Mouse (Mus musculus) liver, embryonic 14.5 days (tissue): ENCODE results near the gene Zbtb44. TPM values are rescaled to one million over a fixed set of nuclear protein-coding genes. Genes with fewer than 3 reads are reported as not detected.

Experiments
- ATAC-seq: fragments of 200-750 bp; cut with Nextera tagmentation; 2 replicates; pipeline ENCODE4 v1.8.0; 2017; ENCODE audit warnings: moderate number of reproducible peaks, mild to moderate bottlenecking, moderate library complexity; ENCODE audit not compliant: insufficient read depth
- DNase-seq, 3 experiments: peaks; one replicate each; pipeline ENCODE4 v3.0.0-alpha.2; 2012 to 2013; ENCODE audit warnings: low read depth in 3 of 3, low spot score in 3 of 3
- H3K27ac ChIP-seq: fragments of 300-500 bp; sonication (generic); 2 replicates; pipeline ENCODE4 v1.5.1; 2014; ENCODE audit warnings: moderate library complexity, mild to moderate bottlenecking, control low read depth, inconsistent platforms
- H3K27me3 ChIP-seq: fragments of 300-500 bp; sonication (generic); 2 replicates; pipeline ENCODE4 v1.6.1; 2014; ENCODE audit warnings: mild to moderate bottlenecking, low read length, moderate library complexity; ENCODE audit not compliant: control insufficient read depth, insufficient read depth
- H3K36me3 ChIP-seq: fragments of 300-500 bp; sonication (generic); replicated peaks from 2 replicates; pipeline ENCODE4 v1.6.1; 2014; ENCODE audit warnings: low read depth; ENCODE audit not compliant: control insufficient read depth, insufficient read depth
- H3K4me1 ChIP-seq, 2 experiments: fragments of 200-500 bp in 1 of 2; fragments of 300-500 bp in 1 of 2; sonication (generic) in 1 of 2; replicated peaks; 2 replicates each; pipeline ENCODE4 v1.6.1; 2012 to 2014; ENCODE audit warnings: antibody characterized with exemption in 1 of 2, inconsistent platforms in 1 of 2, low read length in 1 of 2; ENCODE audit not compliant: control insufficient read depth in 2 of 2, insufficient read depth in 2 of 2
- H3K4me2 ChIP-seq: fragments of 300-500 bp; sonication (generic); 2 replicates; pipeline ENCODE4 v1.6.1; 2014; ENCODE audit warnings: low read depth, mild to moderate bottlenecking, control low read depth, moderate library complexity
- H3K4me3 ChIP-seq, 2 experiments: fragments of 200-500 bp in 1 of 2; fragments of 300-500 bp in 1 of 2; sonication (generic) in 1 of 2; 2 replicates each; pipeline ENCODE4 v1.5.1; 2012 to 2014; ENCODE audit warnings: low read depth in 2 of 2, low read length in 2 of 2, mild to moderate bottlenecking in 2 of 2, control low read depth in 1 of 2, inconsistent platforms in 1 of 2, moderate library complexity in 1 of 2; ENCODE audit not compliant: insufficient read depth in 1 of 2
- H3K9ac ChIP-seq: fragments of 300-500 bp; sonication (generic); replicated peaks from 2 replicates; pipeline ENCODE4 v1.6.1; 2014; ENCODE audit warnings: mild to moderate bottlenecking, control low read depth, moderate library complexity
- H3K9me3 ChIP-seq: fragments of 300-500 bp; sonication (generic); 2 replicates; pipeline ENCODE4 v1.6.1; 2016; ENCODE audit warnings: low read length, mixed read lengths; ENCODE audit not compliant: control insufficient read depth
- CTCF ChIP-seq: IDR thresholded peaks from 2 replicates; pipeline ENCODE4 v1.5.1; 2016; ENCODE audit warnings: antibody characterized with exemption, low read depth, control low read depth
- EP300 ChIP-seq: IDR thresholded peaks from 2 replicates; pipeline ENCODE4 v1.6.1; 2016; ENCODE audit warnings: antibody characterized with exemption, low read depth
- WGBS: fragments of 180-500 bp; shearing (Covaris S2); extraction: QIAGEN DNeasy Blood & Tissue Kit; methylation state at CpG from one replicate; pipeline ENCODE4 v1.1.7; 2014; ENCODE audit not compliant: insufficient replicate concordance; 5-methylcytosine and 5-hydroxymethylcytosine counted together
- polyA plus RNA-seq, 2 experiments: library from polyadenylated mRNA; depleted of rRNA in 1 of 2; stranded (reverse) in 1 of 2; unstranded in 1 of 2; fragments of >200 nt; fragmentation: Nextera tagmentation in 1 of 2; extraction: Ambion mirVana in 1 of 2; gene quantifications; 2 replicates each; pipeline versions ENCODE4 v1.2.1 to v1.2.3; 2012 to 2014

Zbtb44 gene
- polyA plus RNA-seq, 2 experiments: 4.0 to 6.3 TPM

DNA sequence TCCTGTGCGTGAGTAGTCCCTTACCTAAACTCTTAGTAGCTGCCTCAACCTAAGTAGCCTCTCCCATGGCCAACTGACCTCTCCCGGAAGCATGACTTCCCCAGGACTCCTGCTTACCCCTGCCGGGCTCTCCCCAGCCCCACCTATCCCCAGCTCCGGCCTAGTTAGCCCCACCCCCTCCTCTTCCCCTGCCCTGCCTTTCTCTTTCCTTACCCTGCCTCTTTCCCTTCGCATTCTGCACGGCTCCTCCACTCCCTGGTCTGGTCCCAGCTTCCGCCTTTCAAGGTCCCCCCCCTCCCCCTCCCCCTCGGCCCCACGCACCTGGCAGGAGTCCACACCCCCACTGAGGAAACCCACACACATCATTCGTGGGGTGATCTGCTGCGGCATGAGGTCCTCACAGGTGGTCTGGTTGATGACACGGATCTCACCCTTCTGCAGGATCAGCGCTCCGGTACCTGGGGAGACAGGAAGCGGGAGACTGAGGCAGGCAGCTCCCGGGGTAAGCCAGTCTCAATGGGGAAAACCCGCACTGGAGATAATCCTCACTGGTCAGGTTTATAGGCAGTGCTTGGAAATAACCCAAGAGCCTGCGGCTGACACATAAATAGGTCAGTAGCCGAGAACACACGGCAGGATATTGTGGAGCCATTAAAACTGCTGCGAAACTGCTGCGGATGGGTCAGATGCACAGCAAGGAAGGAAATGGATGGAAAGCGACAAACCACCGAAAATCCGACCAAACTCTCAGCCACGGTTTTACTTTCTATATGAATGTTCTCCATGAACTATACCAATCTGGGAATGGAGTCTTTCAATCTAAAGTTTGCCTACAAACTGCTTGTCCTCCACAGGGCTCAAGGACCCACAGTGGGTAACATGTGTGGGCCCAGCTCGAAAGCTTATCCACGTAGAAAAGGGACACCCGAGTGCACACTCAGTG is 59.9 kb downstream of the Zbtb44 start:
- DNase-seq (no peak), ATAC-seq (no peak)
- TF ChIP-seq CTCF (no peak), EP300 (no peak)
- Histone ChIP-seq H3K4me1 (no peaks in the 10 kb centered on the region), H3K27ac (no peak overlapping the region), H3K27me3 (no peaks in the 10 kb centered on the region), H3K4me2 (no peak overlapping the region), H3K4me3 (no peak overlapping the region), H3K9me3 (no peaks in the 10 kb centered on the region), H3K9ac (no peak overlapping the region), H3K36me3 (no peaks in the 10 kb centered on the region)
- 56% methylated on average over 29 of the region's 29 CpGs for WGBS

GRCm38 (mm10) chr9:31091162-31091581 is 60.7 kb downstream of the Zbtb44 start:
- ATAC-seq: no peak
- H3K4me2 ChIP-seq: no peak overlapping the region
- TF ChIP-seq CTCF: no peak
- TF ChIP-seq EP300: no peak
- no peak overlapping the region for H3K27ac ChIP-seq
- no peak overlapping the region for H3K4me3 ChIP-seq
- H3K4me1 ChIP-seq: no peaks in the 10 kb centered on the region
- H3K9me3 ChIP-seq: no peaks in the 10 kb centered on the region
- no peaks in the 10 kb centered on the region for H3K36me3 ChIP-seq
- no peaks in the 10 kb centered on the region for H3K27me3 ChIP-seq
- WGBS: 71% methylated on average over 10 of the region's 10 CpGs
- H3K9ac ChIP-seq: no peak overlapping the region
- DNase-seq: no peak

DNA sequence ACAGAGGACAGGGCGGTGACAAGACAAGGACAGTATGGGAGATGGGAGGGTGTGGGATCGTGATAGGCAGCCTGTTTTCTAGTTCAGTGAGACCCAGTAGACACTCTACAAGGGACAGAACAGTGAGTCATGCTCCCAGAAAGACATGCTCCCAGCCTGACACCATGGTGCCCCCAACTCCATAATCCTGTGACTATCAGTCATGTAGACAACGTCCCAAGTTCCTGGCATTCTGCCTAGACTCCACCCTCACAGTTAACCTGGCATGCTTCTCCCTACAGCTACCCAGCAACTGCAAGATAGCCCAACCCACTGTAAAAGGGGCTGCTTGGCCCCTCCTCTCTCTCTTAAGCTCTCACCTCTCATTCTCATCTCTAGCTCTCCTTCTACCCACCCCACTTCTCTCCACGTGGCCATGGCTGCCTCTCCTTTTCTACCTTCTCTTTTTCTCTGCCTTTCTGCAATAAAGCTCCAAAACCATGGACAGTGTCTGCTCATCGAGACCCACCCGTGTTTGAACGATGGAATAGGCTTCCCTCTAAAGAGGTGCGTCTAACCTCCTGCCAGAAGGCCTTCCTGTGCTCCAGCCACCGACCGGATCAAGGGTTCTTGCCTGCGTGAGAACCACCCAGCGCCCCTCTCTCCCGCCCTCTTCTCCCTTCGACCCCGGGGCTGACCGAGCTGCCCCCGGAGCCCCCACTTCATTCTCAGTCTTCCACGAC is 61.8 kb downstream of the Zbtb44 start:
- Histone ChIP-seq H3K4me1 (no peaks in the 10 kb centered on the region), H3K27me3 (no peaks in the 10 kb centered on the region), H3K4me3 (no peak overlapping the region), H3K9me3 (no peaks in the 10 kb centered on the region), H3K4me2 (no peak overlapping the region), H3K36me3 (no peaks in the 10 kb centered on the region), H3K9ac (no peak overlapping the region), H3K27ac (no peak overlapping the region)
- no peak for ATAC-seq
- TF ChIP-seq EP300 (no peak), CTCF (no peak)
- 68% methylated on average over 18 of the region's 18 CpGs for WGBS
- no peak for DNase-seq

DNA sequence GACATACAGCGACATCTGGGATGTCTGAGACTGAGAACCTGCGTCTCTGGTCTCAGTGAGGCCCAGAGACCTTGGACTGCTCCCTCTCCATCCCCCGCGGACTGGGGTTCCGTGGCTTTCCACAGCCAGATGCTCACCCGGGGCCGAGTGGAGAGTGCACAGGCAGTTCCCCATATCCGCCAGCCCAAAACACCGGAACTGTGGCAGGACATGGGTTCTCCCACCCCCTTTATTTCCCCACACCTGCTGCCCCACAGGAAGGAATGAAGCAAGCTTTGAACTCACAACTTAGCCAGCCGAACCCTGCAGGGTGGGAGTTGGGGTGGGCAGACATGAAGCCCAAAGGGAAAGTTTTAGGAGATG is 62.4 kb downstream of the Zbtb44 start:
- H3K9me3 ChIP-seq: no peaks in the 10 kb centered on the region
- no peaks in the 10 kb centered on the region for H3K4me1 ChIP-seq
- WGBS: 71% methylated on average over 10 of the region's 10 CpGs
- H3K4me3 ChIP-seq: no peak overlapping the region
- TF ChIP-seq EP300 (no peak), CTCF (no peak)
- H3K9ac ChIP-seq: no peak overlapping the region
- no peaks in the 10 kb centered on the region for H3K27me3 ChIP-seq
- H3K27ac ChIP-seq: no peak overlapping the region
- H3K36me3 ChIP-seq: no peaks in the 10 kb centered on the region
- DNase-seq (no peak), ATAC-seq (no peak)
- H3K4me2 ChIP-seq: no peak overlapping the region
